Comparison of ENCODE assay signal across 35 mouse cellular contexts in the genomic region with DNA sequence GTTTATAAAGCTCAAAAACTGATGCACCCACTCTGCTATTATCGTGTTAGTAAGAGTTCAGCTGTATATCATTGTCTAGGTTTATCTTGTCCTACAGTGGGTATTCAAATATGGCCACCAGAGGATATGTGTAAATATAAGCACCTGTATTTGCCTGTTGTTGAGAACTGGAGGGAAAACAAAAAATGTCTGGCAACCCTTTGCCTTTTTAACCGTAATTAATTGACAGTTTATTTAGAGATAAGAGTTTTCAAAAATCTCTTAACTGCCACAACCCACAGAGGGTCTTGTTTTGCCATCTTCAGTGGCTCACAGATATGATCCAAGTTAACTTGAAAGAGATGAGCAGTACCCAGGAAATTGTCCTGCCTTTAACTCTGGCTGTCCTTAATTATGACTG.
"Had no signal": no experiment of that assay in that cellular context is flagged by ENCODE, and none has a peak within 500 bp of the region (broad histone marks: within the 10 kb centered on the region; RNA-seq: fewer than 3 reads in every experiment).

No protein-coding gene starts in this region.

- H3K4me3 ChIP-seq: heart, embryonic 10.5 days; heart, embryonic 12.5 days; heart, embryonic 13.5 days; heart, embryonic 15.5 days; hindbrain, embryonic 10.5 days; hindbrain, embryonic 12.5 days; hindbrain, embryonic 13.5 days; hindbrain, embryonic 15.5 days; intestine, embryonic 15.5 days; kidney, embryonic 15.5 days; layer of hippocampus, adult 2 months had no signal

- DNase-seq: heart, postnatal 10 days; heart, postnatal 14 days; heart, postnatal 36 days; heart, postnatal 4 days; kidney, adult 11 months; kidney, adult 18-20 months; kidney, adult 2 months; kidney, adult 8-10 months; kidney, adult 9 months; kidney, postnatal 10 days; kidney, postnatal 14 days; kidney, postnatal 25 days; kidney, postnatal 36 days; kidney, postnatal 4 days; layer of hippocampus, adult 9-11 months; layer of hippocampus, postnatal 36 days had no signal

- H3K27ac ChIP-seq: heart, embryonic 10.5 days; heart, embryonic 13.5 days; heart, embryonic 15.5 days; hindbrain, embryonic 10.5 days; hindbrain, embryonic 12.5 days; hindbrain, embryonic 13.5 days; hindbrain, embryonic 14.5 days; hindbrain, embryonic 15.5 days; hindbrain, postnatal 0 days; intestine, embryonic 15.5 days; kidney, embryonic 15.5 days; kidney, postnatal 0 days; layer of hippocampus, adult 2 months had no signal

- H3K36me3 ChIP-seq: heart, embryonic 15.5 days; hindbrain, embryonic 12.5 days; hindbrain, embryonic 13.5 days; hindbrain, embryonic 15.5 days; intestine, embryonic 15.5 days had no signal

- H3K27me3 ChIP-seq: heart, embryonic 12.5 days; heart, embryonic 13.5 days; heart, embryonic 15.5 days; hindbrain, embryonic 12.5 days; hindbrain, embryonic 13.5 days; hindbrain, embryonic 15.5 days; intestine, embryonic 15.5 days; kidney, embryonic 15.5 days had no signal

- H3K4me1 ChIP-seq: hindbrain, embryonic 13.5 days; intestine, embryonic 15.5 days had no signal

- ATAC-seq: hindbrain, embryonic 16.5 days; hindbrain, postnatal 0 days; inflammation-experienced regulatory T-cells, adult 6 months; intestine, embryonic 15.5 days; intestine, embryonic 16.5 days; intestine, postnatal 0 days had no signal

- H3K9ac ChIP-seq: heart, embryonic 12.5 days; heart, embryonic 13.5 days; heart, embryonic 15.5 days; hindbrain, embryonic 12.5 days; hindbrain, embryonic 13.5 days; hindbrain, embryonic 14.5 days; hindbrain, embryonic 15.5 days; intestine, embryonic 15.5 days; kidney, embryonic 15.5 days had no signal

- H3K9me3 ChIP-seq: heart, embryonic 10.5 days; heart, embryonic 12.5 days; heart, embryonic 13.5 days; heart, embryonic 15.5 days; hindbrain, embryonic 10.5 days; hindbrain, embryonic 12.5 days; hindbrain, embryonic 13.5 days; hindbrain, embryonic 15.5 days; intestine, embryonic 15.5 days; kidney, embryonic 15.5 days had no signal

- H3K4me2 ChIP-seq: heart, embryonic 11.5 days; heart, embryonic 12.5 days; heart, embryonic 13.5 days; heart, embryonic 15.5 days; hindbrain, embryonic 12.5 days; hindbrain, embryonic 13.5 days; hindbrain, embryonic 14.5 days; hindbrain, embryonic 15.5 days; intestine, embryonic 15.5 days; kidney, embryonic 15.5 days had no signal
